Mouse (Mus musculus) lung, embryonic 15.5 days (tissue): ENCODE measurements around the gene Lenep. TPM values are rescaled to one million over a fixed set of nuclear protein-coding genes. Genes with fewer than 3 reads are reported as not detected.

Experiments used
- ATAC-seq: fragments of 200-750 bp; cut with Nextera tagmentation; 2 replicates; pipeline ENCODE4 v1.8.0; 2017; ENCODE audit warnings: moderate number of reproducible peaks, borderline replicate concordance; ENCODE audit not compliant: low FRiP score, low TSS enrichment; ENCODE audit errors: extremely low read depth
- H3K27ac ChIP-seq: fragments of 300-500 bp; sonication (generic); 2 replicates; pipeline ENCODE4 v1.5.1; 2015; ENCODE audit warnings: moderate library complexity, mild to moderate bottlenecking, inconsistent platforms
- H3K27me3 ChIP-seq: fragments of 300-500 bp; sonication (generic); 2 replicates; pipeline ENCODE4 v1.6.1; 2015; ENCODE audit warnings: inconsistent platforms
- H3K36me3 ChIP-seq: fragments of 300-500 bp; sonication (generic); 2 replicates; pipeline ENCODE4 v1.6.1; 2015; ENCODE audit warnings: inconsistent platforms
- H3K4me1 ChIP-seq: fragments of 300-500 bp; sonication (generic); 2 replicates; pipeline ENCODE4 v1.6.1; 2015; ENCODE audit warnings: inconsistent platforms
- H3K4me2 ChIP-seq: fragments of 300-500 bp; sonication (generic); 2 replicates; pipeline ENCODE4 v1.6.1; 2015; ENCODE audit warnings: inconsistent platforms, mild to moderate bottlenecking, moderate library complexity
- H3K4me3 ChIP-seq: fragments of 300-500 bp; sonication (generic); 2 replicates; pipeline ENCODE4 v1.5.1; 2015; ENCODE audit warnings: mild to moderate bottlenecking, inconsistent platforms
- H3K9ac ChIP-seq: fragments of 300-500 bp; sonication (generic); 2 replicates; pipeline ENCODE4 v1.6.1; 2015; ENCODE audit warnings: inconsistent platforms
- H3K9me3 ChIP-seq: fragments of 300-500 bp; sonication (generic); 2 replicates; pipeline ENCODE4 v1.6.1; 2016; ENCODE audit warnings: inconsistent platforms
- WGBS: fragments of 180-500 bp; shearing (Covaris S2); methylation state at CpG from one replicate; pipeline ENCODE4 v1.1.7; 2015; 5-methylcytosine and 5-hydroxymethylcytosine counted together
- polyA plus RNA-seq: library from polyadenylated mRNA; unstranded; fragments of >200 nt; fragmentation: Nextera tagmentation; extraction: Ambion mirVana; gene quantifications from 2 replicates; pipeline ENCODE4 v1.2.1, GENCODE M21; 2015

Gene Lenep
- polyA plus RNA-seq, 1 experiment from 2014 or later, result not detected

DNA sequence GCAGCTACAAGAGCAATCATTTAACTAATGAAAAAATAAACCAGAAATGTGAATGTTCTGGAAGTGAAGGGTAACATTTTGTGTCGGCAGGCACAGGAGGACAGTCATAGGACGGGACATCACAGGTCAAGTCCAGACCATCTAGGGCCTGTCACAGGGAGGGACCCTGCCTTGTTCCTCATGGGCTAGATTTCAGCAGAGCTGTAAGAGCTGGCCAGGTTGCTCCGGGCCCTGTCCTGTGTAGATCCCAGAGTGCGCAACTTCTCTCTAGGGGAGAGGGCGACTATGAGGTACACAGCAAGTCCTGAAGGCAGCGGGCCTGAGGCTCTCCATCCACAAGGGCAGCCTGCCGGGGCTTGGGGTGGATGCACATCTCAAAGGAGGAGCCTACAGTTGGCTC is 40.9 kb downstream of the Lenep start, which contains the start of gene Dcst2:
Dcst2 (plus strand) TSS at position 301 of the 400 bp plus-strand sequence.
- Histone ChIP-seq H3K27me3 (no peaks in the 10 kb centered on the region), H3K27ac (no peak within 1 kb of the TSS), H3K4me3 (no peak within 1 kb of the TSS), H3K4me2 (no peak within 1 kb of the TSS), H3K9me3 (no peaks in the 10 kb centered on the region), H3K9ac (no peak within 1 kb of the TSS), H3K36me3 (no peaks in the 10 kb centered on the region), H3K4me1 (no peaks in the 10 kb centered on the region; the same call in 1 of the 2 replicates)
- no peak for ATAC-seq
- WGBS, result 78% methylated on average over 7 of the region's 7 CpGs

DNA sequence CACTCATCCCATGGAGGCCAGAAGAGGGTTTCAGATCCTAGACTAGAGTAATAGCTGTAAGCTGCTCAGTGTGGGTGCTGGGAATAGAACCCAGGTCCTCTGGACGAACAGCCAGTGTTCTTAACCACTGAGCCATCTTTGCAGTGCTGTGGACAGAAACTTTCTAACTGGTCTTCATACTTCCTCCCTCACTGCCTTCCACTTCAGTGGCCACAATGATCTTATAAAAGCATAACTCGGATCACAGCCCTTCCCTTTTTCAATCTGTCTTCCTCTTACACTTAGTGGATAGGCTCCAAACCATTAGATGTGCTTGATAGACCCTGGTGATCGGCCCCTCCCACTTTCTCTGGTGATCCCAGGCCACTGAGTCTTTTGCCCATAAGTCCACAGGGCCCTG is 42.4 kb downstream of the Lenep start:
- Histone ChIP-seq H3K4me2 (no peak overlapping the region), H3K36me3 (no peaks in the 10 kb centered on the region), H3K27ac (no peak overlapping the region), H3K4me1 (peaks cover 1% of the 10 kb centered on the region; the same call in 1 of the 2 replicates), H3K9ac (no peak overlapping the region), H3K27me3 (no peaks in the 10 kb centered on the region; the same call in 1 of the 2 replicates), H3K9me3 (no peaks in the 10 kb centered on the region), H3K4me3 (no peak overlapping the region)
- 66% methylated on average over 3 of the region's 3 CpGs for WGBS
- no peak for ATAC-seq

DNA sequence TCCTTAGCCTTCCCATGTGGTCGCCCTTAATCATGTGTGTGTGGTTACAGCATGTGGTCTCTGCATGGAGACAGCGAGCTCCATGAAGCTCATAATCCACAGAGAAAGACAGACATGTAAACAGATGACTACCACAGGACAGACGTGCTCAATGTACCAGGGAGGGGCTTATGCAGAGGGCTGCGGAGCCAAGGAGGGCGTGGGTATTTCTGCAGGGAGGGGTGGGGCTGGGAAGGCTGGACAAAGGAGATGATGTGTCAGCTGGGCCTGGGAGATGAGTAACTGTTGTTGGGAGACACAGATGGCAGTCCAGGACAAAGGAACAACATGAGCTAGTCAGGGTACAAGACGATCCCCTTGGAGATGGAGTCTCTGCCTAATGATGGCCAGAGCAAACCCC is 43.0 kb downstream of the Lenep start:
- no peaks in the 10 kb centered on the region for H3K36me3 ChIP-seq
- WGBS, result 57% methylated on average over 6 of the region's 6 CpGs
- no peak overlapping the region for H3K9ac ChIP-seq
- no peak overlapping the region for H3K27ac ChIP-seq
- peaks cover 6% of the 10 kb centered on the region; the same call in 1 of the 2 replicates for H3K4me1 ChIP-seq
- H3K4me2 ChIP-seq, result no peak overlapping the region
- no peak overlapping the region for H3K4me3 ChIP-seq
- no peak for ATAC-seq
- H3K27me3 ChIP-seq, result no peaks in the 10 kb centered on the region; the same call in 1 of the 2 replicates
- no peaks in the 10 kb centered on the region for H3K9me3 ChIP-seq

DNA sequence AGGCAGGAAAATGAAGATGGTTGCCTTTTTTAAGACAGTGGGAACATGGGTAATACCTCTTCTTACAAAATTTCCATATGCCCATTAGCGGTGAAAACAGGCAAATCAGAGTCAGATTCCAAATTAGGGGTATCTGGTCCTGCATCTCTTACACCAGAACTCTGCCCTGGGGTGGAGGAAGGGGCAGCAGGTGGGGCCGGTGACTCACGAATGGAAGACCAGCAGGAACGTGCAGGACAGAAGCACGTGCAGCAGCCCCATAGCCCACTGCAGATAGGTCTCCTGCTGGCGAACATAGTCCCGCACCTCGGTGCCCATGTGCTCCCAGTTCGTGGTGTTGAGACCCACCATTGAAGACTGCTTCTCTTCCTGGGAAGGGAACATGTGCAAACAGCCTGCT is 46.6 kb downstream of the Lenep start:
- Histone ChIP-seq H3K9ac (no peak overlapping the region), H3K27me3 (no peaks in the 10 kb centered on the region; the same call in 1 of the 2 replicates), H3K27ac (no peak overlapping the region), H3K9me3 (no peaks in the 10 kb centered on the region), H3K4me1 (peaks cover 6% of the 10 kb centered on the region; the same call in 1 of the 2 replicates), H3K36me3 (no peaks in the 10 kb centered on the region), H3K4me3 (no peak overlapping the region), H3K4me2 (no peak overlapping the region)
- ATAC-seq, result no peak
- 56% methylated on average over 9 of the region's 9 CpGs for WGBS

DNA sequence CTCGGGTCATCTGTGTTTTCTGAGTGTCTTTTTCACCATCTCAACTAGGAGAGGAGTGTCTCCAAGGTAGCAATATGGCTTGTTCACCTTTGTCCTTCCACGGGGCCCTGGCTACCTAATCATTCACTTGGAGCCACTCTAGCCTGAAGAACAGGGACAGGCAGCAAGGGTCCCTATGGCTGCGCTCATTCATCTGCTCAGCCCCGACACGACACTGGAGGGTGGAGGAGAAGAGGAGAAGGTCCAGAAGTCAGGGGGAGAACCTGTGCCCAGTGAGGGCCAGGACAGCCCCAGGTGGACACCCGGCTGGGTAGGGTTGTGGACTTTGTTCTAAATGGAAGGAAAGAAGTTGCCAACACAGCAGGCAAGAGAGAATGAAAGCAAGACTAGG is 47.1 kb downstream of the Lenep start:
- H3K27ac ChIP-seq, result 0 out of 2 replicates have a peak overlapping the region, but pooled peaks have one; percentile 10
- no peak overlapping the region for H3K4me3 ChIP-seq
- no peaks in the 10 kb centered on the region; the same call in 1 of the 2 replicates for H3K27me3 ChIP-seq
- no peak overlapping the region for H3K9ac ChIP-seq
- peaks cover 9% of the 10 kb centered on the region for H3K4me1 ChIP-seq
- H3K4me2 ChIP-seq, result no peak overlapping the region
- WGBS, result 62% methylated on average over 6 of the region's 6 CpGs
- ATAC-seq, result no peak
- H3K36me3 ChIP-seq, result no peaks in the 10 kb centered on the region
- H3K9me3 ChIP-seq, result no peaks in the 10 kb centered on the region

DNA sequence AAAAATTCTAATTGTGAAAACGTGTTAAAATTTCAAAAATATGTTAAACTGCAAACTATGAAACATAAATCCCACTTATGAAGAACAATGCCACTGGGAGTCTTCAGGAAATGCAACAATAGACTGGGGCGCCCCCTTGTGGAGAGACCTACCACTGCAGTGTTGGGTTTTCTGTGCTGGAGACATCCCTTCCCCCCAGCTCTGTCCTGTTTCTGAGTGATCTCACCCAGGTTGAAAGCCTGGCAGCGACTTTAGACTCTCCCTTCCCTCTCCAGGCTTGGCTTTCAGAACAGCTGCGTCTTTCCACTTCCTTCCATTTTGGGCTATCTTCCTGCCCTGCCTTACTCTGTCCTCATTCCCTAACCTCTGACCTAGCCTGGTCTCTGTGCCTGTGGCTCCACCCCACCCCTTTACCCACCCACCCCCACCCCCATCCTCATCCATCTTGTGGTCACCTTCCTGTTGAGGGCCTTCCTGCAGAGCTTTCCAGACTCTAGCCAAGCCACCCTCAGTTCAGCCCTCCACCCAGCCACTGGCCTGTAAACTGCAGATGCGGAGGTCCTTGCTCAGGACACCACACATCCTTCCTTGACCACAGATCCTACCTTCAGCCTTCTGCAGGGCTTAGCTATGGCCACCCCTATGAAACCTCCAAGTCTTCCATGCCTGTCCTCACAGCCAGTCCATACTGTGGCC is 47.6 kb downstream of the Lenep start:
- peak; percentile 48; the same call in 1 of the 2 replicates for ATAC-seq

DNA sequence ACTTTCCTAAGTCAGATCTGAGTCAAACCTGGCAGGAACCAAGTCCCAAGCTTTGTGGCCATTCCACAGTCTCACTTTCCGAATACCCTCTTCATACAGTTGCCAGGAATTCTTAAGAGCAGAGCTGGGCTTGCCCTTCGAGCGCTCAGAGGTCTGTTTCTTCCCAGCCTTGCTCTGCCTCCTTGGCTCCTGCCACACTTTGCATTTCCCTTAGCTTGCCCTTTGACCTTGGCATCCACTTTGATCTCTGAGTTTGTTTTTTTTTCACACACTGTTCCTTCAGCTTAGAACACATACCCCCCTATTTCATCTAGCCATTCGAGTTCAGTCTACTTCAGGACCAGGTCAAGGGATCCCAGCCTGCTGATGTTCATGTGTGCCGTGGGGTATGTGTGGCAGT is 51.3 kb downstream of the Lenep start:
- H3K4me1 ChIP-seq, result peaks cover 30% of the 10 kb centered on the region
- no peak overlapping the region for H3K4me3 ChIP-seq
- no peak overlapping the region for H3K4me2 ChIP-seq
- no peak for ATAC-seq
- H3K9ac ChIP-seq, result no peak overlapping the region
- H3K9me3 ChIP-seq, result no peaks in the 10 kb centered on the region
- no peak overlapping the region for H3K27ac ChIP-seq
- WGBS, result 46% methylated on average over 5 of the region's 5 CpGs
- no peaks in the 10 kb centered on the region for H3K36me3 ChIP-seq
- H3K27me3 ChIP-seq, result no peaks in the 10 kb centered on the region; the same call in none of the 2 replicates

More for the DNA sequence above, 47.6 kb downstream of the Lenep start:
- no peaks in the 10 kb centered on the region for H3K36me3 ChIP-seq
- 0 out of 2 replicates have a peak overlapping the region, but pooled peaks have one; percentile 10 for H3K27ac ChIP-seq
- no peaks in the 10 kb centered on the region; the same call in none of the 2 replicates for H3K27me3 ChIP-seq
- 13% methylated on average over 5 of the region's 5 CpGs for WGBS
- peaks cover 15% of the 10 kb centered on the region for H3K4me1 ChIP-seq
- no peak overlapping the region for H3K4me3 ChIP-seq
- H3K9me3 ChIP-seq, result no peaks in the 10 kb centered on the region
- 0 out of 2 replicates have a peak overlapping the region, but pooled peaks have one; percentile 18 for H3K4me2 ChIP-seq
- H3K9ac ChIP-seq, result no peak overlapping the region

Other genes with a start within 250 kb of the Lenep start
- gene Hcn3, start 242.6 kb downstream of the Lenep start, polyA plus RNA-seq, result 1.2 and 1.9 TPM in 2 replicates
- gene Clk2, start 238.0 kb downstream of the Lenep start, polyA plus RNA-seq, result 27.8 and 28.9 TPM in 2 replicates
- 106 and 110 TPM in 2 replicates for gene Scamp3, start 225.3 kb downstream of the Lenep start, polyA plus RNA-seq
- 12.9 and 18.4 TPM in 2 replicates for gene Fam189b, start 219.7 kb downstream of the Lenep start, polyA plus RNA-seq
- 37.2 and 42.6 TPM in 2 replicates for gene Gba, start 199.9 kb downstream of the Lenep start, polyA plus RNA-seq
- gene Thbs3, start 187.6 kb downstream of the Lenep start, polyA plus RNA-seq, result 54.4 and 58.4 TPM in 2 replicates
- gene Mtx1, start 175.7 kb downstream of the Lenep start, polyA plus RNA-seq, result 195 and 197 TPM in 2 replicates
- gene Muc1, start 173.7 kb downstream of the Lenep start, polyA plus RNA-seq, result 74.3 and 88.9 TPM in 2 replicates
- gene Krtcap2, start 156.8 kb downstream of the Lenep start, polyA plus RNA-seq, result 282 and 311 TPM in 2 replicates
- gene Trim46, start 156.5 kb downstream of the Lenep start, polyA plus RNA-seq, result 7.2 and 7.9 TPM in 2 replicates
- 122 and 130 TPM in 2 replicates for gene Dpm3, start 143.4 kb downstream of the Lenep start, polyA plus RNA-seq
- 62.3 and 65.4 TPM in 2 replicates for gene Slc50a1, start 132.2 kb downstream of the Lenep start, polyA plus RNA-seq
- 89.7 and 94.5 TPM in 2 replicates for gene Efna1, start 121.7 kb downstream of the Lenep start, polyA plus RNA-seq
- 5.8 and 6.0 TPM in 2 replicates for gene Efna3, start 79.8 kb downstream of the Lenep start, polyA plus RNA-seq
- 29.0 and 29.9 TPM in 2 replicates for gene Efna4, start 64.8 kb downstream of the Lenep start, polyA plus RNA-seq
- gene Adam15, start 52.8 kb downstream of the Lenep start, polyA plus RNA-seq, result 61.5 and 63.0 TPM in 2 replicates
- gene Dcst2, start 40.8 kb downstream of the Lenep start, polyA plus RNA-seq, result 0.11 and 0.19 TPM in 2 replicates
- gene Dcst1, start 37.5 kb downstream of the Lenep start, polyA plus RNA-seq, result 0.21 TPM in 1 of 2 replicates, not detected in the other
- 3.7 TPM in 2 replicates for gene Zbtb7b, start 8.0 kb downstream of the Lenep start, polyA plus RNA-seq
- gene Flad1, start 9.1 kb upstream of the Lenep start, polyA plus RNA-seq, result 21.3 and 23.1 TPM in 2 replicates
- gene Cks1b, start 15.6 kb upstream of the Lenep start, polyA plus RNA-seq, result 556 and 595 TPM in 2 replicates
- gene Shc1, start 15.7 kb upstream of the Lenep start, polyA plus RNA-seq, result 108 and 111 TPM in 2 replicates
- gene Pygo2, start 27.4 kb upstream of the Lenep start, polyA plus RNA-seq, result 40.6 and 41.1 TPM in 2 replicates
- gene Pbxip1, start 33.9 kb upstream of the Lenep start, polyA plus RNA-seq, result 32.6 and 35.0 TPM in 2 replicates
- gene Pmvk, start 51.7 kb upstream of the Lenep start, polyA plus RNA-seq, result 48.0 and 50.5 TPM in 2 replicates
- gene Kcnn3, start 117.4 kb upstream of the Lenep start, polyA plus RNA-seq, result 1.1 and 1.2 TPM in 2 replicates